Mouse (Mus musculus) liver, embryonic 12.5 days (tissue): Measurements from ENCODE around the gene Gpatch8. TPM values are rescaled to one million over a fixed set of nuclear protein-coding genes. Genes with fewer than 3 reads are reported as not detected.

Experiments
- ATAC-seq: fragments of 200-750 bp; cut with Nextera tagmentation; 2 replicates; pipeline ENCODE4 v1.8.0; 2017; ENCODE audit warnings: moderate number of reproducible peaks, mild to moderate bottlenecking, moderate library complexity
- H3K27ac ChIP-seq: fragments of 300-500 bp; sonication (generic); 2 replicates; pipeline ENCODE4 v1.5.1; 2016; ENCODE audit warnings: mild to moderate bottlenecking
- H3K27me3 ChIP-seq: fragments of 300-500 bp; sonication (generic); replicated peaks from 2 replicates; pipeline ENCODE4 v1.6.1; 2016; ENCODE audit warnings: mild to moderate bottlenecking, moderate library complexity
- H3K36me3 ChIP-seq: fragments of 300-500 bp; sonication (generic); 2 replicates; pipeline ENCODE4 v1.6.1; 2016; ENCODE audit warnings: mild to moderate bottlenecking, moderate library complexity
- H3K4me1 ChIP-seq: fragments of 300-500 bp; sonication (generic); 2 replicates; pipeline ENCODE4 v1.6.1; 2016
- H3K4me2 ChIP-seq: fragments of 300-500 bp; sonication (generic); 2 replicates; pipeline ENCODE4 v1.6.1; 2016; ENCODE audit warnings: mild to moderate bottlenecking, moderate library complexity
- H3K4me3 ChIP-seq: fragments of 300-500 bp; sonication (generic); 2 replicates; pipeline ENCODE4 v1.5.1; 2016; ENCODE audit warnings: mild to moderate bottlenecking, moderate library complexity
- H3K9ac ChIP-seq: fragments of 300-500 bp; sonication (generic); 2 replicates; pipeline ENCODE4 v1.6.1; 2016; ENCODE audit warnings: mild to moderate bottlenecking, moderate library complexity
- H3K9me3 ChIP-seq: fragments of 300-500 bp; sonication (generic); replicated peaks from 2 replicates; pipeline ENCODE4 v1.6.1; 2016; ENCODE audit warnings: mild to moderate bottlenecking, moderate library complexity
- WGBS: fragments of 180-500 bp; shearing (Covaris S2); methylation state at CpG from one replicate; pipeline ENCODE4 v1.1.7; 2016; ENCODE audit not compliant: insufficient replicate concordance; 5-methylcytosine and 5-hydroxymethylcytosine counted together
- polyA plus RNA-seq: library from polyadenylated mRNA; unstranded; fragments of >200 nt; fragmentation: Nextera tagmentation; extraction: Ambion mirVana; gene quantifications from 2 replicates; pipeline ENCODE4 v1.2.1, GENCODE M21; 2016

Gene Gpatch8
- polyA plus RNA-seq: 25.8 and 26.5 TPM in 2 replicates

DNA sequence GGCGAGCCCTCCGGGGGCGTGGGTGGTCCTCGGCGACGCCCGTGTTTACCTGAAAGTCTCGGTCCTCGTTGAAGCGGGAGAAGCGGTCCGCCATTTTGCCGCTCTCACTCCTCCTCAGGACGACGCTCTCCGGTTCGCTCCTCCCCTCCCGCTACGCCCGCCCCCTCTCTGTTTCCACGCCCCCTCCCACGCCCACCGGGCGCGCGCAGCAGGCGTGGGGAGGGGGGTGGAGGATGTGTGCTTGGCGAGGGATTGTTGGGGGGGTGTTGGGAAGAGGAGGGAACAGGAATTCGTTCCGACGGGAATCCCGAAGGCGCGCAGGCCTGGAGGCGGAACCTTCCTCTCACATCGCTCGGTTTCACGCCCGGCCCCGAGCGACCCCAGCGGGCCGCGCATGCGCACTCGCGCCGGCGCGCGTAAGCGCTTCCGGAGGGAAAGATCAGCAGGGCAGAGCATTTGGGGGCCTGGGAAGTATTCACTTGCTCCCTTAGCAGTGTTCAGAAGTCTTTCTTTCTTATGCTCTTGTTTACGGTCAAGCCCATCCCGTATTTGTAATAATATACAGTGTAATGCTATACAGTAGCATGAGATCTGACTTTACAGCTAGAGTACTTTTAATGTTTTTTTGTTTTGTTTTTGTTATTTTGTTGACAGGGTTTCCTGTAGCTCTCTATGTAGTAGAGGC, at the start of gene Gpatch8:
TSS of gene Gpatch8 (minus strand) at position 362 of the 685 bp plus-strand sequence.
- peaks cover 10% of the 10 kb centered on the region; the same call in 1 of the 2 replicates for H3K36me3 ChIP-seq
- peak; percentile 93 for ATAC-seq
- H3K4me2 ChIP-seq: peak within 1 kb of the TSS; percentile 83
- under 1% methylated on average over 44 of the region's 55 CpGs for WGBS
- H3K9me3 ChIP-seq: no peaks in the 10 kb centered on the region
- H3K27ac ChIP-seq: peak within 1 kb of the TSS; percentile 90
- H3K4me3 ChIP-seq: peak within 1 kb of the TSS; percentile 100
- peaks cover 32% of the 10 kb centered on the region for H3K4me1 ChIP-seq
- H3K9ac ChIP-seq: peak within 1 kb of the TSS; percentile 99
- H3K27me3 ChIP-seq: no peaks in the 10 kb centered on the region

DNA sequence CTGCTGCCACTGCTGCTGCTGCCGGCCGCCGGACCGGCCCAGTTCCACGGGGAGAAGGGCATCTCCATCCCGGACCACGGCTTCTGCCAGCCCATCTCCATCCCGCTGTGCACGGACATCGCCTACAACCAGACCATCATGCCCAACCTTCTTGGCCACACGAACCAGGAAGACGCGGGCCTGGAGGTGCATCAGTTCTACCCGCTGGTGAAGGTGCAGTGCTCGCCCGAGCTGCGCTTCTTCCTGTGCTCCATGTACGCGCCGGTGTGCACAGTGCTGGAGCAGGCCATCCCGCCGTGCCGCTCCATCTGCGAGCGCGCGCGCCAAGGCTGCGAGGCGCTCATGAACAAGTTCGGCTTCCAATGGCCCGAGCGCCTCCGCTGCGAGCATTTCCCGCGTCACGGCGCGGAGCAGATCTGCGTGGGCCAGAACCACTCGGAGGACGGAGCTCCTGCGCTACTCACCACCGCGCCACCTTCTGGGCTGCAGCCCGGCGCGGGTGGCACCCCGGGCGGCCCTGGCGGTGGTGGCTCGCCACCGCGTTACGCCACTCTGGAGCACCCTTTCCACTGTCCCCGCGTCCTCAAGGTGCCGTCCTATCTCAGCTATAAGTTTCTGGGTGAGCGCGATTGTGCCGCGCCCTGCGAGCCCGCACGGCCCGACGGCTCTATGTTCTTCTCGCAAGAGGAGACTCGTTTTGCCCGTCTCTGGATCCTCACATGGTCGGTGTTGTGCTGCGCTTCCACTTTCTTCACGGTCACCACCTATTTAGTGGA, 48.8 kb upstream of the Gpatch8 start:
- 0 out of 2 replicates have a peak, but pooled peaks have one; percentile 18 for ATAC-seq
- peak overlapping the region; percentile 62 for H3K27ac ChIP-seq
- H3K4me2 ChIP-seq: peak overlapping the region; percentile 65
- no peaks in the 10 kb centered on the region for H3K9me3 ChIP-seq
- peaks cover 94% of the 10 kb centered on the region for H3K27me3 ChIP-seq
- WGBS: 3% methylated on average over 74 of the region's 74 CpGs
- H3K9ac ChIP-seq: peak overlapping the region; percentile 55
- peaks cover 10% of the 10 kb centered on the region for H3K4me1 ChIP-seq
- H3K4me3 ChIP-seq: peak overlapping the region; percentile 54
- H3K36me3 ChIP-seq: no peaks in the 10 kb centered on the region

DNA sequence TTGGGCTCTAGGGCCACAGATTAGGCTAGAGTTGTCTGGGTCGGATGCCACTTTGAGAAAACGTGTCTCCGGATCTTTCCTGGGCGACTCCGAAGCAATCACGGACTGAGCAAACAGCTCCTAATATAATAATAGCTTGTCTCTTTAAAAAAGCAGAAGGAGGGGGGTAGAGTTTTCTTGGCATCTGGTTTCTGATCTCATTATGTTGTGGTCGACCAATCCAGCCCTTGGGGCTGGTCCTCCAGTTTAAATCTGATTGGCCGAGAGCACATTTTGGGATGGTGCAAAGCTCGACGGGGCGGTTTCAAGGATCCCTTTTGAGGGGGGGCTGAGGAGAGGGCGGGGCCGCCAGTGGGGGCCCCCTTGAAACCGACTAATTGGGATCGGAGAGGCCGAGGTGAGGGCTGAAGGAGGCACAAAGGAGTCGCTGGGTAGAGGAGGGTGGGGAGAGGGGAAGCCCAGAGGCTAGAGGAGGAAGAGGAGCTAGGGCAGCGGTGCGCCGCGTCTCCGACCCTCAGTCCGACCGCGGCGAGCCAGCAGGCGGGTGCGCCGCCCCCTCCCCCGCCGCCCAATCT, 47.9 kb upstream of the Gpatch8 start, which contains the start of gene Fzd2:
TSS of gene Fzd2 (plus strand) at position 387 of the 575 bp plus-strand sequence.
- Histone ChIP-seq H3K27me3 (peaks cover 85% of the 10 kb centered on the region), H3K4me1 (peaks cover 10% of the 10 kb centered on the region), H3K4me2 (peak within 1 kb of the TSS; percentile 65), H3K36me3 (no peaks in the 10 kb centered on the region), H3K9me3 (no peaks in the 10 kb centered on the region), H3K4me3 (peak within 1 kb of the TSS; percentile 54), H3K9ac (peak within 1 kb of the TSS; percentile 55), H3K27ac (peak within 1 kb of the TSS; percentile 62)
- WGBS: under 1% methylated on average over 28 of the region's 31 CpGs
- peak; percentile 49 for ATAC-seq

DNA sequence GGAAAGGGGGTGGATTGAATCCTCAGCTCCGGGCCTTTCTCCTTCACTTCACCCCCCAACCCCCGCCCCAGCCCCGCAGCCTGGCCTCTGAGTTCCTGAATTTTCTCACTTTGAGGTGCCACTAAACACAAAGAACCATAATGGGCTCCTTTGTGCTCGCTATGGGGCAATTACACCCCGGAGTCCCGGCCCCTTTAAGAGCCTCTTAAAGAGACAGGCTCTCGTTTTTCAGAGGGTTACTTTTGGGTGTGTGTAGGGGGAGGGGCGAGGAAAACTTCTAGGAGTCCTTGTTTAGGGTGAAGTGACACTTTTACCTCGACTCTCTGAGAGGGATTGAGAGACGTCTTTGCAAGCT, 47.3 kb upstream of the Gpatch8 start:
- H3K9me3 ChIP-seq: no peaks in the 10 kb centered on the region
- peak overlapping the region; percentile 52; the same call in 1 of the 2 replicates for H3K27ac ChIP-seq
- no peaks in the 10 kb centered on the region for H3K36me3 ChIP-seq
- peaks cover 10% of the 10 kb centered on the region for H3K4me1 ChIP-seq
- peak overlapping the region; percentile 54 for H3K4me3 ChIP-seq
- H3K9ac ChIP-seq: peak overlapping the region; percentile 32; the same call in 1 of the 2 replicates
- no peak for ATAC-seq
- H3K4me2 ChIP-seq: peak overlapping the region; percentile 65
- 1% methylated on average over 10 of the region's 10 CpGs for WGBS
- peaks cover 79% of the 10 kb centered on the region for H3K27me3 ChIP-seq

DNA sequence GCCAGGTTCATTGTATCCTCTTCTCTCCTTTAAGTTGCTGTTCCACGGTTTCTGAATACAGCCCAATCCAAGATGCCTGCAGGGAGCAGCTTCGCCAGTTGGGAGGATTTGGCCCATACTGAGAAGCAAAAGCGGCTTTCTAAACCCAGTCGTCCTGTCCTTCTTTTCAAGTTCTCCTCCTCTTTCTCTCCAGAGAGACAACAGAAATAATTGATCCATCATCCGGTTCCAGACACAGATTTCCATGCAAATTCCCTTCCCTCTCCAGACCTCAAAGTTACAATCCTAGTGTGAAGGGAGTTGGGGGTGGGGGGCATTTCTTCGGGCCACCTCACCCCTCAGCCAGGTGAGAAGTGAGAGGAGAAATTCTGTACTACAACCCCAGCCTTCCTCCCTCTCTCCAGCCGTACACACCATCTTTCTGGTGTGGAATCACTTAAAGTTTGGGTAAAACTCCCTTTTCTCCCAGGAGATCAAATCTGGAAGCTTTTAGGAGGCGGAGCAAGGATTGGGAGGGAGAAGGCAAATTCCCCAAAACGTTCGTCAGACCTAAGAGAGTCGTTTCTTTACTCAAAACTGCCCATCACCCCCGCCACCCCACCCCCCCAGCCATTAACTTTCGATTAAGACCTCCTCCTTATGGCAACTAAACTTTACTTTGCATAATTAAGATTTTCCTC, 46.8 kb upstream of the Gpatch8 start:
- H3K27ac ChIP-seq: peak overlapping the region; percentile 52; the same call in 1 of the 2 replicates
- H3K4me2 ChIP-seq: peak overlapping the region; percentile 65
- H3K4me1 ChIP-seq: peaks cover 10% of the 10 kb centered on the region
- ATAC-seq: no peak
- H3K9ac ChIP-seq: 0 out of 2 replicates have a peak overlapping the region, but pooled peaks have one; percentile 32
- H3K27me3 ChIP-seq: peaks cover 76% of the 10 kb centered on the region
- H3K9me3 ChIP-seq: no peaks in the 10 kb centered on the region
- peak overlapping the region; percentile 54 for H3K4me3 ChIP-seq
- no peaks in the 10 kb centered on the region for H3K36me3 ChIP-seq
- WGBS: 9% methylated on average over 13 of the region's 13 CpGs

DNA sequence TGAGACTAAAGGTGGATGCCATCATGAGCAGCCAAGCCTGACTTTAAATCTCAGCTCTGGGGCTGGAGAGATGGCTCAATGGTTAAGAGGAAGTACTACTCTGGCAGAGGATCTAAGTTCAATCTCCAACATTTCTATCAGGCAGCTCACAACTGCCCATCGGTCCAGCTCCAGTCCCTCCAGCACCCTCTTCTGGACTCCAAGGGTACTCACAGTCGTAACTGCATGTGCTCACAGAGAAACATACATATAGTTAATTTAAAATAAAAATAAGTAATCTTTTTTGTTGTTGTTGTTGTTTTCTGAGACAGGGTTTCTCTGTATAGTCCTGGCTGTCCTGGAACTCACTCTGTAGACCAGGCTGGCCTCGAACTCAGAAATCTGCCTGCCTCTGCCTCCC, 43.7 kb upstream of the Gpatch8 start:
- WGBS: 48% methylated on average over 3 of the region's 3 CpGs
- Histone ChIP-seq H3K4me3 (no peak overlapping the region), H3K27me3 (peaks cover 68% of the 10 kb centered on the region), H3K4me2 (no peak overlapping the region), H3K9me3 (no peaks in the 10 kb centered on the region), H3K36me3 (no peaks in the 10 kb centered on the region), H3K9ac (no peak overlapping the region), H3K4me1 (peaks cover 7% of the 10 kb centered on the region), H3K27ac (no peak overlapping the region)
- ATAC-seq: no peak

DNA sequence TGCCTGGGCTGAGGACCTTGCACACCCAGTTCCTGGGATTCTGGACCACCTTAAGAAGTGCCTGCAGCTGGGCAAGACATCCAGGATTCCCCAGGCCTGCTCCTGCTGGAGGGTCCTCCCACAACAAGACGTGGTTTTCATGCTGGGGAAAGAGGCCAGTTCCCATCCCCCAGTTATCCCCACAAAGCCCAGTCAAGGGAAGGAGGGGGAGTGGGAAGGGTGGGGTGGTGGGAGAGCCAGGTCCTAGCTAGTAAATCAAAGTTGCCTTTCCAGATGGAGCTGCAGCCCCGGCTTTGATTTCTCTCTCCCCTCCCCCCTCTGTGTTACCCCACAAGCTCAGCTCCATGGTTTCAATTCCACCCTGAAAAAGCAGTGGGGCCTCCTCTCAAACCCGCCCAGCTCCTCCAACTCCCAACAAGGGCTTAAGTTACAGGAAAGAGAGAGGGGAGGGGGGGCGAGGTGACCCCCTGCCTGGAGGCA, 39.2 kb upstream of the Gpatch8 start:
- H3K36me3 ChIP-seq: no peaks in the 10 kb centered on the region
- no peaks in the 10 kb centered on the region for H3K9me3 ChIP-seq
- H3K4me2 ChIP-seq: no peak overlapping the region
- no peak overlapping the region for H3K9ac ChIP-seq
- H3K4me1 ChIP-seq: no peaks in the 10 kb centered on the region
- H3K4me3 ChIP-seq: no peak overlapping the region
- ATAC-seq: no peak
- no peak overlapping the region for H3K27ac ChIP-seq
- 35% methylated on average over 3 of the region's 4 CpGs for WGBS
- H3K27me3 ChIP-seq: peaks cover 30% of the 10 kb centered on the region

DNA sequence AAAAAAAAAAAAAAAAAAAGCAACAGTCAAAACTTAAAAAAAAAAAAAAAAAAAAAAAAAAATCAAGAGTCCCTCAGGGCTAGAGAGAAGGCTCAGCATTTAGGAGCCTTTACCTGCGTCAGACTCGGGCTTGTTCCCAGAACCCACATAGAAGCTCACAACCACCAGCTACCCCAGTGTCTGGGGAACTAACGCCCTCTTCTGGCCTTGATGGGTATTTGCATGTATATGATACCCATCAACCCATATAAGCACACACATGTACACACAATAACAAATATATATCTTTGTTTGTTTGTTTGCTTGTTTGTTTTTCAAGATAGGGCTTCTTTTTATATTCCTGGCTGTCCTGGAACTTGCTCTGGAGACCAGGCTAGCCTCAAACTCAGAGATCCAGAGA, 31.4 kb upstream of the Gpatch8 start:
- Histone ChIP-seq H3K36me3 (no peaks in the 10 kb centered on the region), H3K4me3 (no peak overlapping the region), H3K27me3 (peaks cover 21% of the 10 kb centered on the region), H3K4me1 (peaks cover under 1% of the 10 kb centered on the region; the same call in 1 of the 2 replicates), H3K4me2 (no peak overlapping the region), H3K9ac (no peak overlapping the region), H3K9me3 (peaks cover 6% of the 10 kb centered on the region; the same call in 1 of the 2 replicates), H3K27ac (no peak overlapping the region)
- no peak for ATAC-seq
- WGBS: 60% methylated on average over 3 of the region's 3 CpGs

DNA sequence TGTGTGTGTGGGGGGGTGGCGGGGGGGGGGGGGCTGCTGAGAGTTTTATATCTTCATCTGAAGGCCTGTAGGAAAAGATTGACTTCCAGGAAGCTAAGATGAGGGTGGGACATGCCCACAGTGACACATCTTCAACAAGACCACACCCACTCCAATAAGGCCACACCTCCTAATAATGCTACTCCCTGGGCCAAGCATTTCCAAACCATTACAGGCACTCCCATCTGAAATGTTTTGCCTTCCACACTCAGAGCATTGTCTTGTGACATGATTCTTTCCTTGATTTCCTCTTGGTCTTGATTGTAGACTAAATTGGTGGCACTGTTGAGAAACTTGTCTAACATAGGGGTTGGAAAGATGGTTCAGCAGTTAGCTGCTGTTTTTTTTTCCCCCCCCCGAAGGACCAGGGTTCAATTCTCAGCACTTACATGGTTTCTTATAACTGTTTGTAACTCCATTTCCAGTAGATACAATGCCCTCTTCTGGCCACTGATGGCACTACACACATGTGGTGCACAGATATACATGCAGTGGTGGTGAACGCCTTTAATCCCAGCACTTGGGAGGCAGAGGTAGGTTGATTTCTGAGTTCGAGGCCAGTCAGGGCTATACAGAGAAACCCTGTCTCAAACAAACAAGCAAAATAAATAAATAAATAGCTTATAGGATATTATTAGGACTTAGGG, 30.4 kb upstream of the Gpatch8 start:
- Histone ChIP-seq H3K36me3 (no peaks in the 10 kb centered on the region), H3K4me3 (no peak overlapping the region), H3K9ac (no peak overlapping the region), H3K4me2 (no peak overlapping the region), H3K27me3 (peaks cover 31% of the 10 kb centered on the region), H3K27ac (no peak overlapping the region), H3K9me3 (peaks cover 6% of the 10 kb centered on the region; the same call in 1 of the 2 replicates), H3K4me1 (peaks cover 3% of the 10 kb centered on the region; the same call in 1 of the 2 replicates)
- ATAC-seq: no peak
- WGBS: 77% methylated on average over 4 of the region's 4 CpGs

DNA sequence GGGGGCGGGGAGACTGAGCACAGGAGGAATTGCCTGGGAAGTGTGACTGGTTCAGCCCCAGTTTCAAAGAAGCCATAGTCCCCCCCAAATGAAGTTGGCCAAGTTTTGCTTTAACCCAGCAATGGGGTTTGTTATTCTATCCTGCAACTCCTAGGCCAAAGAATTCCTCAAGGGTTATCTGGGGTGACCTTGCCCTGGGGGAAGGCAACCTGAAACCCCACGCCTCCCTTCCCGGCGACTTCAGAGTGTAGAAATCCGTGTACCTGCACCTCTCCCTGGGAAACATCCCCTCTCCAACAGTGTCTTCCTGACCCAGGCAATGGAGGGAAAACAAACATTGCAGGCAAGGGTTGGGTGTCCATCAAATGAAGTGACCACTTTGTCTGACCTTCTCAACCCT, 26.5 kb upstream of the Gpatch8 start:
- H3K27me3 ChIP-seq: peaks cover 62% of the 10 kb centered on the region
- no peak for ATAC-seq
- no peak overlapping the region for H3K27ac ChIP-seq
- no peak overlapping the region for H3K4me2 ChIP-seq
- H3K9me3 ChIP-seq: peaks cover 6% of the 10 kb centered on the region; the same call in 1 of the 2 replicates
- peaks cover 12% of the 10 kb centered on the region; the same call in 1 of the 2 replicates for H3K4me1 ChIP-seq
- 25% methylated on average over 5 of the region's 5 CpGs for WGBS
- H3K9ac ChIP-seq: no peak overlapping the region
- no peaks in the 10 kb centered on the region for H3K36me3 ChIP-seq
- no peak overlapping the region for H3K4me3 ChIP-seq
